Mouse (Mus musculus): ENCODE data around the gene Gba2. TPM values are rescaled to one million over a fixed set of nuclear protein-coding genes. Genes with fewer than 3 reads are reported as not detected.

Gene Gba2
- total RNA-seq, 2 experiments from 2014 or later, result 67.8 to 71.5 TPM

- intact Hi-C loops (cut with DNase I), result no loop called here
- no peak for DNase-seq (ENCODE audit: low spot score in 2 of 2)
Observed at GRCm38 (mm10) chr4:43584444-43585416, 6.1 kb upstream of the Gba2 start, which contains the start of gene Msmp. Gene Msmp (minus strand): TSS chr4:43584494.

DNA sequence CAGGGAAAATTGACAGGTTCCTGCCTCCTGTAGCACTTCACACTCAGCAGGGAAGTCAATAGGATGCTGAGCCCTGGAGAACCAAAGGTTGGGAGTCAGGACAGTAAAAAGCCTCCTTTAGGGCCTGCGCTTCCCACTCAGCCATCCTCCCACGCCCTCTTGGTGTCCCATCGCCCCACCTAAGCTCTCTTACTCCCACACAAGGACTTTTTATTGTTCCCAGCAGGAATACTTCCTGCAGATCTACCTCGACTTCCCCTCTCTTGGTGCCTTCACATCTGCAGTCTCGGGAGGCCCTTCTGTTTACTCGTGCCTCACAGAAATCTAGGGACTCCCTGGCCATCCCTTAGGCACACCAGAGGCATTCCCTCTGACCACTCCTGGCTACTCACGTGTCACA lies 4.7 kb upstream of the Gba2 start:
- intact Hi-C loops (cut with DNase I), result no loop called here
- no peak for DNase-seq (ENCODE audit: low spot score in 2 of 2)

DNA sequence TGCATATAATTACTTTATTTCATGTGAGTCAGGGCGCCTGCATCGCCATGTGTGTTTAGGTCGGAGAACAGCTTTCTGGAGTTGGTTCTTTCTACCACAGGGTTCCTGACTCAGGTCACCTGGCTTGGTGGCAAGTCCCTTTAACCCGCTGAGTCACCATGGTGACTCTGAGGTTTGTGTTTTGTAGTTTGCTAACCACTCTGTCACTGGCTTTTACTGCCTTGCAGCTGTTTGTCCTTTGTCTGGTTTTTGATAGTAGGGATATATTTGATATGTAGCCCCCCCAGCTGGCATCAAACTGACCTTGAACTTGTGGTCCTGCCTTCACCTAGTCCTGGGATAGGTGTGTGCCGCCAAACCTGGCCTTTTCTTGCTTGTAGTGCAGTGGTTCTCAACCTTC lies 3.6 kb upstream of the Gba2 start:
- intact Hi-C loops (cut with DNase I), result no loop called here
- DNase-seq (ENCODE audit: low spot score in 2 of 2), result no peak

DNA sequence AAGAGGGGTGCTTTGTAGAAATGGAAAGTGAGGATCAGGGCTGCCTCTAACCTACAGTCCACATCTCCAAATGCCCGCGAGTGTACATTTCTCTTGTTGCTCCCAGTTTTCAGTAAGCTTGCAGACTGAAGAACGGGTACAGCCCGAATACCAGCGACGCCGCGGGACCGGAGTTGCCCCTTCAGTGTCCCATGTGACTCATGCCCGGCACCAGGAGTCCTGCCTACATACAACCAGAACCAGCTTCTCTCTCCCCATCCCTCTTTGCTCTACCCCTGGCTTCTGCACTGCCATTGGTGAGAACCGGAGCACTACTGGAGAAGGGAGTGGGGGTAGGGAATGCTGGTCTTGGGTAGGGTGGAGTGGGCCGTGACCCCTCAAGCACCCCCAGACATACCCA lies 2.7 kb upstream of the Gba2 start:
- DNase-seq (ENCODE audit: low spot score in 2 of 2), result no peak
- intact Hi-C loops (cut with DNase I), result no loop called here

DNA sequence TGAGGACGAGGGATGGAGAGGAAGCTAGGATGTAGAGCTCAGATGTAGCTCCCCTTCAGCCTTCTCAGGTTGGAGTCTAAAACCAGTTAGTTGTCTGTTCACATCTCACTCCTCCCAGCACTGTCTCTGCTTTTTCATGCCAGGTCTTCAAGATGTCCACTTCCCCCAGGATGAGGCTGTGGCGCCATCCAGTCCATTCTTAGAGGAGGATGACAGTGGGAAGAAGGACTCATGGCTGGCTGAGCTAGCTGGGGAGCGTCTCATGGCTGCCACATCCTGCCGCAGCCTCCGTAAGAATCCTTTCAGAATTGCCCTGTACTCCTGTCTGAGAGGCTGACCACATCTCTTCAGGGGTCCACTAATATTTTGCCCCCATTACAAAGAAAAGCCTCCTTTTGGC lies 2.0 kb upstream of the Gba2 start:
- DNase-seq (ENCODE audit: low spot score in 2 of 2), result no peak
- intact Hi-C loops (cut with DNase I), result no loop called here

- intact Hi-C loops (cut with DNase I), result no loop called here
- no peak for DNase-seq (ENCODE audit: low spot score in 2 of 2)
Observed at GRCm38 (mm10) chr4:43579731-43580130, 1.1 kb upstream of the Gba2 start.

DNA sequence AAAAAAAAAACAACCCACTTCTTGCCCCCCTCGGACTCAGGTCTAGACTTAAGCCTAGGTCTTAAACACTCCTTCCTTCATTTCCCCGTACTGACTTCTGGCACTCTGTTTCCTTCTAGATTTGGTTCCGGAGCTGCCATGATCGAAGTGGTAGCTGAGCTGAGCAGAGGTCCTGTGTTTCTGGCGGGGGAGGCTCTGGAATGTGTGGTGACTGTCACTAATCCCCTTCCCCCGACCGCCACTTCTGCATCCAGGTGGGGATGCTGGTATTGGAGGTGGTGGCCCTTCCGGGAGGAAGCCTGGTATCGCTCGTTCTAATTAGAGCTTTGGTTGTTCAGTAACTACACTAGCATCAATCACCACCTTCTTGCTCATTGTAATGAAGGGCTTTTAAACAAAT lies 583 bp upstream of the Gba2 start:
- no peak for DNase-seq (ENCODE audit: low spot score in 2 of 2)
- intact Hi-C loops (cut with DNase I), result no loop called here

- intact Hi-C loops (cut with DNase I), result no loop called here
- no peak for DNase-seq (ENCODE audit: low spot score in 2 of 2)
Observed at GRCm38 (mm10) chr4:43577237-43577881, 1.3 kb downstream of the Gba2 start.

DNA sequence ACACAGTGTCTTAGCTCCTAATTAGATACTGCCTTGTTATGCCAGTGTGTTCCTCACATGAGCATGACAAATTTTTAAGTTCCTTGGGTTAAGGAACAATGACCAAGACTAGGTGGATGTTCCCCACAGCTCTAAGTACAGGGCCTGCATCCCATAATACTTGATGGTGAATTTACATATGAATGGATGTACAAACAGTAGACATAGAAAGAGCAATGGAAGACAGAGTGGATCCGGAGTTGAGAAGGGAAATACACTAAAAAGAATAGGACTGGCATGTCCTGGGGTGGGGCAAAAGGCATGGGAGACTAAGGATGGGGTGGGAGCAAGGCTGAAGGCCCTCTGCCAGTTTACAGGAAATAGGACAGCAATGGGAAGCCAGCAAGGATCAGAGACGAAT lies 3.3 kb downstream of the Gba2 start:
- no peak for DNase-seq (ENCODE audit: low spot score in 2 of 2)
- intact Hi-C loops (cut with DNase I), result no loop called here

DNA sequence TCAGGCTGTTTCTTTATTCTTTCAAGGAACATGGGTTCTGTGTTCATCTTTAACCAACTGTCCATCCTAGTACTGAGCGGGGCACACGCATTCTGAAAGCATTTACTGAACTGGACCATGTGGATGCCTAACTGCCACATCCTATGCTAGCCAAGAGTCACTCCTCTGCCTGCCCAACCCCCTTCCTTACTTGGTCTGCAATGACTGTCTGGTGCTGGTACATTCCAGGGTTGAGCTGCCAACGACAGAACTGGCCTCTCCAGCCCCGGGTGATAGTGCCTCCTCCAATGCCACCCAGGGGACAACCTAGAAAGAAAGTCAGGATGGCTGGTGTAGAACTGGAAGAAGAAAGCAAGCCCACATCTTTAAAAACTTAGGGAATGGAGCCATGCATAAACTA lies 5.1 kb downstream of the Gba2 start:
- DNase-seq (ENCODE audit: low spot score in 2 of 2), result no peak
- intact Hi-C loops (cut with DNase I), result no loop called here

- no peak for DNase-seq (ENCODE audit: low spot score in 2 of 2)
- intact Hi-C loops (cut with DNase I), result no loop called here
Observed at GRCm38 (mm10) chr4:43571395-43572045, 7.2 kb downstream of the Gba2 start.

DNA sequence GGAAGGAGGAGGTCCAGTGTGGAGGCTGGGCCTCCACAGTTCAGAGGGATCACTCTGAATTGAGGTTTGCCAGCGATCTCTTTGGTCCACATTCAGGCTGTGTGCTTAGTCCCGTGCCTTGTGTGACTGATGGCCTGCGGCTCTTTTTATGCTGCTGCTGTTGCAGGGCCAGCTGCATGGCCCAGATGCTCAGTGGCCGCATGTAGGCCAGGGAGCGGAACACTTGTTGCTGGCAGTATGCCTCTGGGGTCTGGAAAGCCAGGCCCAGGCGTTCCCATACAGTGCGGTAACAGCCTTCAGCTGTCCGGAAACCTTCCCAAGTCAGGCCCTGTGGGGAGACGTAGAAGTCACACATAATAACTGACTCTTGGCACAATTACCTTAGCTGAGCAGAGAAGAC lies 11.5 kb downstream of the Gba2 start:
- intact Hi-C loops (cut with DNase I), result no loop called here

GRCm38 (mm10) chr4:43564231-43564630 lies 14.4 kb downstream of the Gba2 start:
- no peak for DNase-seq (ENCODE audit: low spot score in 2 of 2)
- intact Hi-C loops (cut with DNase I), result loop anchor here (5.0 kb wide), 2 partner anchors 67 to 122 kb away; partner anchors contain the start of genes Arhgef39 and Tesk1

More for the DNA sequence above, 11.5 kb downstream of the Gba2 start:
- no peak for DNase-seq (ENCODE audit: low spot score in 2 of 2)

- no peak for DNase-seq (ENCODE audit: low spot score in 2 of 2)
- intact Hi-C loops (cut with DNase I), result loop anchor here (5.0 kb wide), 2 partner anchors 66 to 121 kb away; partner anchors contain the start of genes Arhgef39 and Tesk1
Observed at GRCm38 (mm10) chr4:43563601-43563875, 15.1 kb downstream of the Gba2 start.

DNA sequence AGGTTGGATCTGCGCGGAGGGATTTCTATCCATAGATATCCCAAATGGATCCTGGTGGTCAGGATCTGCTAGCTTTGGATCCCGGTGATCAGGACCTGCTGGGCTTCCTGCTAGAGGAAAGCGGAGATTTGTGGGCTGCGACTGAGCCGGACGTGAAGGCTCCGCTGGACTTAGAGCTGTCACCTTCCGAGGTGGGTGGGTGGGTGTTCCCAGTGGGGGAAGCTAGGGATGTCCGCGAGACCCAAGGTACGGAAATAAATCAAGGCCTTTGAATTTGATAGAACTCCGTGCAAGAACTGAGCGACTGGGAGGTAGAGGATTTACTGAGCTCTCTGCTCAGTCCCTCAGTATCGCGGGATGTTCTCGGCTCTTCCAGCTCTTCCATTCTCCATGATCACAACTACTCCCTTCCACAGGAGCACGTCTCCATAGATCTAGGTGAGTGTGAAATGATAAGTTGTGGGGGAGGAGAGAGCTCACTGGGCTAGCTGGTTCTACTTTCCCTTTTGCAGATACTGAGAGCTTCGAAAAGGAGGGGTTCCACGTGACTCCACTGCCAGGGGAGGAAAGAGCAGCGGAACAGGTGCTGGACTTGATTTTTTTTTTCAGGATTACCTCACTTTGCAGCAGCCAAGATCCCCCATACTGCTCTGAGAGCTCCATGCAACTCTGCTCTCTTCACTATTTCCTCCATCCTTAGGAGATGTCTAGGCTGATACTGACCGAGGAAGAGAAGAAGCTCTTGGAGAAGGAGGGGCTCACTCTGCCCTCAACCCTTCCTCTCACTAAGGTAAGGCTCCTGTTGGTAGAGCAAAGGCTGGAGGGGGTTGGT lies 15.7 kb downstream of the Gba2 start:
- intact Hi-C loops (cut with DNase I), result loop anchor here (5.0 kb wide), 2 partner anchors 66 to 121 kb away; partner anchors contain the start of genes Arhgef39 and Tesk1
- peak in 1 of 2 experiments; percentile 39 for DNase-seq (ENCODE audit: low spot score in 2 of 2)

DNA sequence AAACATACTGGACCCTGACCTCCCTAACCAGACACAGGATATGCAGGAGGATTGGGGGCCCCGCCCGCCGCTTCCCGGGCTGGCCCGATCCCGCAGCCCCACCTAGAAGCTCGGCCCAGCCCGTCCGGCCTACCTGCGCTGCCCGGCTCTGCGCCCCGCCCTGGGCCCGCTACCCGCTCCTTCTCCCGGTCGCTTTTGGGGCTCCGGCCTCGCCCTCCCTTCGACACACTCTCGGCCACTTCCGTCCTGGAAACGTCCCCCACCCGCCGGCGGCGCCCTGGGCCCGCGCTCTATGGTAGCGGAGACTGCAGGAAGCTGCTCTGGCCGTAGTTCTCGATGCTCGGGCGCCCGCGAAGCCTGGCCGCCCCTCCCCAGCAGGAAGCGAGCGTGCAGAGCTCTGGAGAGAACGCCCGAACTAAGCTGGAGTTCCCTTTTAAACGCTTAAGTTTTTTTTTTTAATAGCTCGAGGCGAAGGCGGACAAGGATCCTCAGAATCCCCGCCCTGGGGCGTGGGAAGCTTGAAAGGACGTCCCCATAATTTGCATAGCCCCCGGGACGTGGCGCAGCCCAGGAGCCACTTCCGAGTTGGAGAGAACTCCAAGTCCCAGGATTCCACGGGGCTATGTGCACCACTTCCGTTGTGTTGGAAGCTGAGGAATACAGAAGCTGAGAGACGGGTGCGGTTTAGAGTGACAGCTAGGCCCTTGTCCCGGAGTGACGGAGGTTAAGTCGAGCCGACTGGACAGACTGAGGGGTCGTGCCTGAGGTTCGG lies 16.5 kb downstream of the Gba2 start, which contains the start of the genes Creb3 and Tln1:
TSS of gene Creb3 (plus strand) at position 336 of the 772 bp plus-strand sequence.
TSS of gene Tln1 (minus strand) at position 695 of the 772 bp plus-strand sequence.
- intact Hi-C loops (cut with DNase I), result loop anchor here (5.0 kb wide), 2 partner anchors 65 to 120 kb away; partner anchors contain the start of genes Arhgef39 and Tesk1
- DNase-seq (ENCODE audit: low spot score in 2 of 2), result peak; percentile 95 to 96

- DNase-seq (ENCODE audit: low spot score in 2 of 2), result peak in 1 of 2 experiments; percentile 28
- intact Hi-C loops (cut with DNase I), result loop anchor here (5.0 kb wide), 2 partner anchors 64 to 119 kb away; partner anchors contain the start of genes Arhgef39 and Tesk1
Observed at GRCm38 (mm10) chr4:43561436-43561996, 17.2 kb downstream of the Gba2 start.

DNA sequence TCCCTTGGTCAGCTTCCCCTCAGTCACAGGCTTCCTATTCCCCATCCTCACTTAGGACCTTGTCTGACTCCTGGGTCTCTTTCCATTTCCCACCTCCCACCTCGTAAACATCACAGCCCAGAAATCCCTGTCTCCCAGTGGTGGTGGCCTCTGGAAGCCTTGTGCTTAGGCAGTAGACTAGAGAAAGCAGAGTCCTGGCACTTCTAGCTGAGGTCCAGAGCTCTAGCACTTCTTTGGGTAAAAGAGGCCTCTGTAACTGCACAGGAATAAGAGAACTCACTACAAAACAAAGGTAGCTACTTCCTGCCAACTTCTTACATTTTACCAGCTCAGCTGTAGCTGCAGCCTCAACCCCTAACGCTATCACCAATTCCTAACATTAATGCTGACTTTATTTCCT lies 17.7 kb downstream of the Gba2 start:
- intact Hi-C loops (cut with DNase I), result loop anchor here (5.0 kb wide), 2 partner anchors 64 to 119 kb away; partner anchors contain the start of genes Arhgef39 and Tesk1
- no peak for DNase-seq (ENCODE audit: low spot score in 2 of 2)
